Mouse (Mus musculus): Measurements from ENCODE around the gene Slc39a2.
A peak's percentile ranks its signal among the peaks of the same experiment; 100 is the strongest.
"Not testable (repeated sequence)": the region's sequence is repeated elsewhere in the genome, so short reads cannot be mapped to it uniquely, and the experiment has no call there.

Gene Slc39a2

DNA sequence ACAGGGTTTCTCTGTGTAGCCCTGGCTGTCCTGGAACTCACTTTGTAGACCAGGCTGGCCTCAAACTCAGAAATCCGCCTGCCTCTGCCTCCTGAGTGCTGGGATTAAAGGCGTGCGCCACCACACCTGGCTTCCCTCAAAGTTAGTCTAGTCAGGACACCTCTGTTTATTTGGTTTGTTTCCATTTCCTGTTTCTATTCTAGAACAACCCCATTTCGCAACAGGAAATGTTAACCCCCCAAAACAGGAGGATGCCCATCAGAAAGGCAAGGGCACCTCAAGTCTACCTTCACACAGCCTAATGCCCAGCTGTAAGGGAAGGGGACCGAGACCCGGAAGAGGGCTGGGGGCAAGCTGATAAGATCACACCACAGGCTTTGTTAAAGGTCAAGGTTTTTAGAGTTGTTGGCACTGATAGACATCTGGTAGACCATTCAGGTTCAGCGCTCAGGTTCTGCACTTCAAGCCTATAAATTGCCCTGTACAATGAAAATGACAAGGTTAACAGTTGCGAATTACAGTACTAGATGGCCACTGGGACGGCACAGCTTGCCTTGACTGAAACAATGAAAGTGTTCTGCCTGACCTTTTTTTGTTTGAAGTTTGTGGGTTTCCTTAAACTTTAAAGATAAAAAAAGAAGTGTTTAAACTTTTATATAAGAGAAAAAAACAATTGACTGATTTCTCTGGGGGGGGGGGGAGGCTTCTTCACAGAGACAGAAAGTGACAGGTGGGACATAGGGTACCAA lies at the start of gene Slc39a2:
Slc39a2 (plus strand) TSS at position 699 of the 749 bp plus-strand sequence.
- DNase-seq (ENCODE audit: low spot score in 2 of 2), result no peak

DNA sequence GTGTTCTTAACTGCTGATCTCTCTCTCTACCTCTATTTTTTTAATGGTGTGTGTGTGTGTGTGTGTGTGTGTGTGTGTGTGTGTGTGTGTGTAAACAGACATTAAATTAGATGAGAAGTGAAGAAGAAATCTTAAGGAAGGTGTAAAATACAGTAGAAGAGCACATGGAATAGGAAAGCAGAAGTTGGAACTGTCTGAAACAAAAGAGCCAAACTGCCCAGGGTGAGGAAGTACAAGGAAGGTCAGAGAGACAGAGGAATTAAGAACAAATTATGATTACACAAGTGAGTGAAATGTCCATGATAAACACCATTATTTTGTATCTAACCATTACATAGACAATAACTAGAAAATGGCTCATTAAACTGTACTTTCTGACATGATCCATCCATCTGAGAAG lies 48.8 kb upstream of the Slc39a2 start:
- DNase-seq (ENCODE audit: low spot score in 2 of 2), result no peak

DNA sequence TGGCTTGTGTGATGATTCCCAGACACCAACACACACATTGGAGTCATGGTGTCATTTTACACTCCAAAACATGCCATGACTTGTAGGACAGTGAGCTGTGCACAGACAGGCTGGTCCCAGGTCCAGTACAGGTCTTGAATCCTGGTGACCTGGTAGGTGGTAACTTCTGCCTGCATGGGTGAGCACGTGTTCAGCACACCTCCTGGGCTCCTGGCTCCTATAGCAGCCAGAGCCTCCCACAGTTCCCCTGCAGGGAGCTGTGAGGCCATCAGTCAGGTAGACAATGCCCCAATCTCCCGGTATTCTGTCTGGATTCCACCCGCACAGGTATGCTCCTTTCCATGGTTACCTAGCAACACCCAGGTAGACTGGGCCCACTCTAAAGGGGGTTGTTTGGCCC lies 46.1 kb upstream of the Slc39a2 start:
- DNase-seq (ENCODE audit: low spot score in 2 of 2), result no peak

GRCm38 (mm10) chr14:51851006-51851405 lies 41.7 kb upstream of the Slc39a2 start:
- DNase-seq (ENCODE audit: low spot score in 2 of 2), result not testable (repeated sequence)

DNA sequence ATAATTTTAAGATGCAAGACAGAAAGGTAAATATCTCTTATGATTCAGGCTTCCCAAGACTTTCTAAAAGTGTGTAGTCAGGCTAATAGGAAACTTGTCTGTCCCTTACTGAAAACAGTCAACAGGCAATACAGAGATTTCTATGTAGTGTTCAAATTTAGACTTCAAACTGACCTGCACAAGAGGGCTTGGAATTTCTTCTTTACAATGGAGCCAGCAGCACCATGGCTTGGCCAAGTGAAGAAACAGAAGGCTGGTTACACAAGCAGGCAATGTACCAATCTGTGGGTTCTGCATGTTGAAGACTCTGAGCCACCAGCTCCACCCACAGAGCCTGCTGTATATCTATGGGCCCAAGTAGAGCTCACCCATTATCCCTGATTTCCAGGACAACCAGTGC lies 39.3 kb upstream of the Slc39a2 start, which contains the start of gene Ear6:
Ear6 (plus strand) TSS at position 301 of the 400 bp plus-strand sequence.
- no peak for DNase-seq (ENCODE audit: low spot score in 2 of 2)

- DNase-seq (ENCODE audit: low spot score in 2 of 2), result not testable (repeated sequence)
Observed at GRCm38 (mm10) chr14:51855280-51855679, 37.4 kb upstream of the Slc39a2 start.

GRCm38 (mm10) chr14:51863603-51864002 lies 29.1 kb upstream of the Slc39a2 start:
- DNase-seq (ENCODE audit: low spot score in 2 of 2), result not testable (repeated sequence)

GRCm38 (mm10) chr14:51870756-51871155 lies 21.9 kb upstream of the Slc39a2 start:
- no peak for DNase-seq (ENCODE audit: low spot score in 2 of 2)

DNA sequence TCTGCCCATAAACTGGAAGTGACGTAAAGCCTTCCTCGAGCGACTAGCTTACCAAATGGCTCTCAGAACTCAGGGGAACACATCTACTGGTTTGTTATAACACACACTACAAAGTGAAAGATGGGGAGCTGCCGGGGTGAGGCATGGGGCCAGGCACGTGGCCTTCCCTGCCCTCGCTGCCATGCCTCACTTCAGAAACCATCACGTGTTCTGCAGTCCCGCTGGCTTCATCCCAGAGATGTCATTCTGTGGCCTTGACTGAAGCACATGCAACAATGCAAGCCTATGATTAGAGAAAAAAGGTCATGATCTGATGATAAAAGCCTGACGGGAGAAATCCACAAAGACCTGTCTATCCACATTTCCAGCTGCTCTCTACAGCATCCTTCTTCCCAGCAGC lies 20.9 kb upstream of the Slc39a2 start:
- DNase-seq (ENCODE audit: low spot score in 2 of 2), result no peak

DNA sequence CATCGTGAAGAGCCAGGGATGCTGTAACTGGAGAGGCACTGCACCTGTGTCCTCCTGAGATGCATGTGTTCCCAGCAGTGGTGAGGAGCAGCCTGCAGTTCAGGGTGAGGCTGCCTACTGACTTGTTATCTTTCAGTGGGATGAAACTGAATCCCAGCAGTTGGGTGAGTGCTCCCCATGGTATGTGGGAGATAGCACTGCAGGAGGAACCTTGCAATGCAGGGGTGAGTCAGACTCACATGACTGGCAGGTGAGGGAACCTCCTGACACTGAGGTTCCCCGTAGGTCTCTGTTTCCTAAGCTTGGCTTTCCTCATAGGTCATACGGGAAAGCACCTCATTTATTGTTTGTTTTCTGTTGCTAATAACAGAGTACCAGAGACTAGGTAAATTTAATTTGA lies 15.2 kb upstream of the Slc39a2 start:
- DNase-seq (ENCODE audit: low spot score in 2 of 2), result no peak

DNA sequence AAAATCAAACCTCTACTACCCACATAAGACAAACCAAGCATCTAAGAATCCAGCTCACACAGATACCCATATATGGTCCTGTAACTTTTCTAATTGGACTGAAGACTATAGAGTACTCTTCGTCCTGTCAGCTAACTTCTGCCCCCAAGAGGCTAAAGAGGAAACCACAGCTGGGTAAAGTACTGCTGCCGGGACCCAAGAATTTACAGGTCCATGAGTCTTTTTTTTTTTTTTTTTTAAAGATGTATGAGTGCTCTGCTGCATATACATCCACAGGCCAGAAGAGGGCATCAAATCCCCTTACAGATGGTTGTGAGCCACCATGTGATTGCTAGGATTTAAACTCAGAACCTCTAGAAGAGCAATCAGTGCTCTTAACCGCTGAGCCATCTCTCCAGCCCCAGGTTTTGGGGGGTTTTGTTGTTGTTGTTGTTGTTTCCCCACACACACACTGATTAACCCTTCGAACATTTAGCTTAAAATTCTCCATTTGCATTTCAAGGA lies 9.1 kb upstream of the Slc39a2 start:
- DNase-seq (ENCODE audit: low spot score in 2 of 2), result peak; percentile 77 to 79

- DNase-seq (ENCODE audit: low spot score in 2 of 2), result no peak
Observed at GRCm38 (mm10) chr14:51884031-51884544, 8.6 kb upstream of the Slc39a2 start.

- peak; percentile 93 to 94 for DNase-seq (ENCODE audit: low spot score in 2 of 2)
Observed at GRCm38 (mm10) chr14:51884598-51885331, 7.9 kb upstream of the Slc39a2 start, which contains the start of gene Mettl17. Gene Mettl17 (plus strand): TSS chr14:51884842.

DNA sequence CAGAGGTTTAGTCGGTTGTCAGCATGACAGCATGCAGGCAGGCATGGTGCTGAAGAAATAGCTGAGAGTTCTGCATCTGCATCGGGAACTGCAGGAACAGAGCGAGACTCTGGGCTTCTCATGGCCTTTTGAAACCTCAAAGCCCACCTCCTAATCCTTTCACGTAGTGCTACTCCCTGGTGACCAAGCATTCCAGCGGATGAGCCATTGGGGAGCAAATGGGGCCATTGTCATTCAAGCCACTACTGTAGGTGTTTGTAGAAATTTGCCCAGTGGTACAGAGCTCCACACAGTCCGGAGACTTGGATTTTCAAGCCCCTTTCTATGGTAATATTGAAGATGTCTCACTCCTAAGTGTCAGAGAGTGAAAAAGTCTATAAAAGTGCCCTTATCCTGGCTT lies 6.6 kb upstream of the Slc39a2 start:
- no peak for DNase-seq (ENCODE audit: low spot score in 2 of 2)

DNA sequence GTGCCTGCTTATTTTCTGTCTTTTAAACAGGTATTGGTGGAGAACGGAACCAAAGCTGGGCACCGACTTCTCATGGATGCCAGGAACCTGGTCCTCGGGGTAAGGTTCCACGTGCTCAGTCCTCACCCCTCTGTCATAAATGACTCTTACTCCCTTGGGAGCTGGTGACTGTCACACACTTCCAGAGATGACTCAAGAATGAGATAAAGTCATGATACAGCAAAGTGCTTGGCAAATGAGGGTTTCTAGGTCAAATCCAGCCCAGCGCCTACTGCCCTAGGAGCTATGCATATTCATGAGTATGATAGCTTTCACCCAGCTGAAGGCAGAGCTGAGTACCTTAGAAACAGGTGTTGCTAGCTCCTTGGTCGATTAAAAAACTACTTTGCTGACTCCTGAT lies 2.9 kb upstream of the Slc39a2 start:
- DNase-seq (ENCODE audit: low spot score in 2 of 2), result no peak

GRCm38 (mm10) chr14:51893094-51893794 lies 555 bp downstream of the Slc39a2 start:
- DNase-seq (ENCODE audit: low spot score in 2 of 2), result no peak

DNA sequence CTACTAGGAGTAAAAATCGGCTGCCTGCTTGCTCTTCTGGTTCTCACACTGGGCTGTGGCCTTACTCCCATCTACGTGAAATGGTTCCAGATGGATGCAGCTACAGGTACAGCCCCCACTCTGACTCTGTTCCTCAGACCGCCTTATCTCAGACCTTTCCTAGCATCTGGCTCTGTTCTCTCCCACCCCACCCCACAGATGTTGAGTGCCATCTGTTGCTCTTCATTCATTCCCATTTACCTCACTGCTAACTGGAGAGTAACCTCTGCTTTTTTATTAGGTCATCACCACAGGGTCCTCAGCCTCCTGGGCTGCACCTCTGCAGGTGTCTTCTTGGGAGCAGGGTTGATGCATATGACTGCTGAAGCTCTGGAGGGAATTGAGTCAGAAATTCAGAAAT lies 1.1 kb downstream of the Slc39a2 start:
- DNase-seq (ENCODE audit: low spot score in 2 of 2), result no peak

DNA sequence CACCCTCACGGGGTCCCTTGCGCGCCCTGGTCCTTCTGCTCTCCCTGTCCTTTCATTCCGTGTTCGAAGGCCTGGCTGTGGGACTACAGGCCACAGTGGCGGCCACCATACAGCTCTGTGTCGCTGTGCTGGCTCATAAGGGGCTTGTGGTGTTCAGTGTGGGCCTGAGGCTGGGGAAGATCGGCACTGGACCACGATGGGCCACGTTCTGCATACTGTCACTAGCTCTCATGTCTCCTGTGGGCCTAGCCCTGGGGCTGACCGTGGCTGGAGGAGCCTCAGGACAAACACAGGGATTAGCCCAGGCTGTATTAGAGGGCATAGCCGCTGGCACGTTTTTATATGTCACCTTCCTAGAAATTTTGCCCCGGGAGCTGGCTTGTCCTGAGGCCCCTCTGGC lies 2.4 kb downstream of the Slc39a2 start:
- no peak for DNase-seq (ENCODE audit: low spot score in 2 of 2)

GRCm38 (mm10) chr14:51896019-51896418 lies 3.3 kb downstream of the Slc39a2 start:
- DNase-seq (ENCODE audit: low spot score in 2 of 2), result no peak

- no peak for DNase-seq (ENCODE audit: low spot score in 2 of 2)
Observed at GRCm38 (mm10) chr14:51896539-51897170, 4.0 kb downstream of the Slc39a2 start.

GRCm38 (mm10) chr14:51899351-51899750 lies 6.7 kb downstream of the Slc39a2 start:
- DNase-seq (ENCODE audit: low spot score in 2 of 2), result no peak

Data from spleen, postnatal 4 days (tissue).